Mouse (Mus musculus): Measurements from ENCODE around the gene Olfm2. TPM values are rescaled to one million over a fixed set of nuclear protein-coding genes. Genes with fewer than 3 reads are reported as not detected.

Gene Olfm2
- under 1 TPM in 1 of 3 experiments, not detected in 2; 0.90 TPM for polyA plus RNA-seq (2017; shearing (Covaris generic))

DNA sequence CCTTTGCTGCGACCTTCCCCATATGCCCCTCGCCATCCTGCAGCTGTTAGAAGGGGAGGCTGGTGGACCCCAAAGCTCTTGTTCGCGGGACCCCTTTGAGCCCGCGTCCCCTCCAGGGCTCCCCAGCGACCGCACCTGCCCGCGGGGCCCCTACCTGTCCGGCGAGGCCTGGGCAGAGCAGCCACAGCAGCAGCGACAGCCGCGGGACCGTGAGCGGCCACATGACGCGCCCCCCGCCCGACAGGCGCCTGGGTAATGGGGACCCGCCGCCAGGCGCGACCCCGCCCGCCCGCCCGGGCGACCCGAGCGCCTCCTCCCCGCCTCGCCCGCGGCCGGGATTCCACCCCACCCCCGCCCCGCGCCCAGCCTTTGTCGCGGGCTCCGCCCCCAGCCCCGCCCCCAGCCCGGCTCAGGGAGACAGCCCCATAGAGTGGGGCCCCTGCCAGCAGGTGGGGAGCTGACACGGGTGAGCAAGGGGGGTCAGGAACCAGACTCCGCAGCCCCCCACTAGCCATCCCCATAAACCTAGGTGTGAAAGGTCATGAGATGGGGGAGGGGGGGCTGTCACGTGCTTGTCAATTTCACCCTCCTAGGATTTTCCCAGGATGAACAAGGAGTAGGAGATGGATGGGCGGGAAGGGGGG, at the start of gene Olfm2:
Gene Olfm2, minus strand, starts transcription at position 333 of the 644 bp plus-strand sequence.
- ATAC-seq = no peak

DNA sequence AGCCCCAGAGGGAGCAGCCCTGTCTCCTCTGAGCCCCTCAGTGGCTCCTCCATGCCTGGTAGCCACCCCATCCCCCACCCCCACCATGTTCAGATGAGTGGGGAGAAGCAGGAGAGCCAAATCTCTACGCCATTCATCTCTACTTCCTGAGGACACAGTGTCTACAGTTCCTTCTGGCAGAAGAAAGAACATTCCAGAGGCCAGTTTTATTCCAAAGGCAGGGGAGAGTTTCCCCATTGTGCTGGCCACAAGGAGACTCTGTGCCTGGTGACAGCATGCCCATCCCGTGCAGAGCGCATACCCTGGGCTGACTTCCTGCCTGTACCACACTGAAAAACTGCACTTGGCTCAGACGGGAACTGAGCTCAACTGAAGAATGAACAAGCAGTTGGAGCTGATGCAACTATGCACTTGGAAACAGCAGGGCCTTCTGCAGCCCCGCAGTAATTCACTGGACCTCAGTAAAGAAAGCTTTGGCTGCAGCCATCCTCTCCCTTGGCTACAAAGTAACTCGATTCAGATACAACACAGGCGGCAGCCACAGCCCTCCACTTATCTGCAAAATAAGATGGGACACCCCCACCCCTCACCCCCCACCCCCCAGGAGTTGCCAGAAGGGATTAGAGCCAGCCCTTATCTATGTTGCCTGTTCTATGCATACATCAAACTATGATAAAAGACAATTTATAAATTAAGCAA, 48.1 kb upstream of the Olfm2 start:
- no peak for ATAC-seq

GRCm38 (mm10) chr9:20790345-20790744, 44.2 kb upstream of the Olfm2 start:
- ATAC-seq = no peak

DNA sequence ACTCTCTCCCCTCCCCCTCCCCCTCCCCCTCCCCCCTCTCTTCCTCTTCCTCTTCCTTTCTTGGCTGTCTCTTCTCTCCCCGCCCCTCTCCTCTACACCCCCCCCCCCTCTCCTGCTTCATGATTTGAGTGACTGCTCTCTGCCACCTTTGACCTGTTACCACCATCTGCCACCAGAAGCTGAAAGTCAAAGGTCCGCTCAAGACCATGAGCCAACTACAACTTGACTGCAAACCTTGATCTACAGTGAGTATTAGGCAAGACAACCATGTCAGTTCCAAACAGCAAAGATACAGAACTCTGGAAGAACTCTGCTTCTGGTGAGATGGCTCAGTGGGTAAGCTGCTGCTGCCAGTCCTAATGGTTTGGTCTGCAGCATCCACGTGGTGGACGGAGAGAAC, 43.5 kb upstream of the Olfm2 start:
- no peak for ATAC-seq

- no peak for ATAC-seq
Measured at GRCm38 (mm10) chr9:20787992-20788391, 41.8 kb upstream of the Olfm2 start.

GRCm38 (mm10) chr9:20785055-20785454, 38.9 kb upstream of the Olfm2 start:
- ATAC-seq = no peak

DNA sequence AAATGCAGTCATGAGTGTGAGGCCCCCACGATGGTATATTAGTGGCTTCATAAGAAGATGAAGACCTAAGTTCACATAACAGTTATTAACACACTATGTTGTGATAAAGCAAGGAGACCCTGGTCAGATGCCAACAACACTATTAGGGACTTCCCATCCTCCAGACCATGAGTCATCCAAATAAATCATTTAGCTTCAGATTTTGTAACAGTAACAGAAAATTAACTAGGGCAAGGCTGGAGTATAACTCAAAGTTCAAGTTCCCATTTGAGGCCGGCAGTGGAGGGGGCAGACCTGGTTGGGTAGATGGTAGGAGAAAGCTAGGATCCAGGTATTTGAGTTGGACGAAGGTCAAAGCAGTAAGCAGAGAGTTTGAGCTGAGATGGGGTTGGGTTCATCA, 35.1 kb upstream of the Olfm2 start:
- ATAC-seq = no peak

DNA sequence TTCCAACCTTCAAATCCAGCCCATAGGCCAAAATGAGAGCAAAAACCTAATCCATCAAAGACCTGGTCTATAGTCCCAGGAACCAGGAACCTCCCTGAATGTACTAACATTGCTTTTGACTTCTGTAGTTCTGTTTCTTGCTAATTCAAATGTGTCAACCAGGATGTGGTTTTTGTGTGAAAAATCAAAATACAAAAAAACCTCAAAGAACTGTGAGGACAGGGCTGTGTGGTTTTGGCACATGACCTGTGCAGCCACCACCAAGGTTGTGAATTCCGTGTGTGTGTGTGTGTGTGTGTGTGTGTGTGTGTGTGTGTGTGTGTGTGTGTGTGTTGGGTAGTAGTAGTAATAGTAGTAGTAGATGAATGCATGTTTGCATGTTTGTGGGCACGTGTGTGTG, 19.1 kb upstream of the Olfm2 start:
- peak; percentile 90 for ATAC-seq

GRCm38 (mm10) chr9:20763099-20763498, 16.9 kb upstream of the Olfm2 start:
- no peak for ATAC-seq

GRCm38 (mm10) chr9:20762197-20762961, 16.2 kb upstream of the Olfm2 start:
- no peak for ATAC-seq

DNA sequence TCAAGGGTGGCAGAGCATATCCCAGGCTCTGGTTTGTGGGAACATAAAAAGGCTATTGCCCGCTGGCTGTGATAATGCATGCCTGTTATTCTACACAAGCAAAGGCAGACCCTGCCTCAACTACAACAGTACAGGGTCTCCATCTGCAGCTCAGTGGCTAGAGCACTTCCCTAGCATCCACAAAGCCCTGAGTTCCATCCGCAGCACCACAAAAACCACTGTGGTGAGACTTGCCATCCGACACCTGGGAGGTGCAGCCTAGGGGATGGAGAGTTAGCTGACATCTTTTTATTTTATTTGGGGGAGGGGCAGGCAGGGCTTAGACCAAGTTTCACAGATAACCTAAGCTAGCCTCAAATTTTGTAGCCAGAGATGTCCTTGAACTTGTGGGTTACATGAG, 15.2 kb upstream of the Olfm2 start:
- ATAC-seq = no peak

GRCm38 (mm10) chr9:20760813-20761212, 14.7 kb upstream of the Olfm2 start:
- ATAC-seq = no peak

DNA sequence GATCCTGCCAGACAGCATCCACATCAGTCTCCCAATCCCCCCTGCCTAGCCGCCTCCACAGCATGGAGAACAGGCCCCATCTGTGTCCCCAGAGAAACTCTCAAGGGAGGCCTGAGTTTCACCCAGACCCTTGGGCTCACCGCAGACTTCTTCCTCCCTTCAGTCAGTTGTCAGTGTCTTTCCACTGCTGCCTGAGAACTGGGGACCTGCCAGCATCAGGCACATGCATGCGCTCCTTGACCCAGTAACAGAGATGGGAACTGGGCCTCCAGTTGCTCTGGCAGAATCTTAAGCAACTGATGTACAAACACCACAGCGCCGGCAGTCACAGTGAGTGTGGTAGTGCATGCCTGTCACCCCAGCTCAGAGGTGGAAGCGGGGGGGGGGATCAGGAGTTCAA, 12.7 kb upstream of the Olfm2 start:
- no peak for ATAC-seq

DNA sequence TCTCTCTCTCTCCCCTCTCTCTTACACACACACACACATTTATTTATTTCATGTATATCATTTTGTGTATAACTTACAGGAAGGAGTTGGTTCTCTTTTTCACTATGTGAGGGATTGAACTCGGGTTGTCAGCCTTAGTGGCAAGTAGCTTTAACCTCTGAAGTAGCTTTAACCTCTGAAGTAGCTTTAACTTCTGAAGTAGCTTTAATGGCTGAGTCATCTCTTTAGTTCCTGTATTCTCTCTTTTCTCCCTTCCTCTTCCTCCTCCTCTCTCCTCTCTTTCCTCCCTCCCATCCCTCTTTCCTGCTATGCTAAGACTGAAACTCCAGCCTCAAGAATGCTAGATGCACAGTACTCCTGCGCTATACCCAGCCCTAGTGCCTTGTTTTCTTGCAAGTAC, 12.1 kb upstream of the Olfm2 start:
- no peak for ATAC-seq

DNA sequence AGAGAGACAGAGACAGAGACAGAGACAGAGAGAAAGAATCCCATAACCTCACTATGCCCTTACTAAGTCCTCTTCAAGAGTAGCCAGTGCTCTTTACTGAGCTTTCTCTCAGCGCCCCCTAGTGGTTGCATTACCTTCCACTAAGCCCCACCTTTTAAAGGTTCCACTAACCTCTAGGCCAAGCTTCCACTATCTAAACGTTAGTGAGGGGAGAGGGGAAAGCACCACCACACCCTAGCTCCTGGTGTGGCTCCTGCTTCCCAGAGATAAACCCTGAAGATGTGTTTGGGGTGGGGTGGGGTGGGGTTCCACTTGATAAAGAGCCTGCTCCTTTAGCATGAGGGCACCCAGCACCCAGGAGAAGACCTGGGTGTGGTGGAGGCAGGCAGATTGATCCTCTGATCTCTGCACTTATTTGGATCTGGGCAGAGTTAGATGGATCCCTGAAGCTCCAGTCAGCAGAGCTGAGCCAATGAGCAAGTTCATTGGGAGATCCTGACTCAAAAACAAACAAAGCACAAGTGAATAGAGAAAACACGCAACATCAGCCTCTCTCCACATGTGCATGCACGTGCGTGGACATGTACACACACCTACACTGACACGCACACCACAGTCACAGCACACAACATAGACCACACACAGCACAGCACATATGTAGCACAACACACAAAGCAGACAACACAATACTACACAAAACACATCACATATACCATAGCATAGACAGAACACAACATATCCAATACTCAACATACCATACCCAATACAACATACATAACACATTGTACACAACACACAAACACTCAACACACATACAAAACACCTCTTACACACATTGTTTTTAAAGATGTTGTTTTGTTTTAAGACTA, 11.2 kb upstream of the Olfm2 start:
- ATAC-seq = peak; percentile 50

DNA sequence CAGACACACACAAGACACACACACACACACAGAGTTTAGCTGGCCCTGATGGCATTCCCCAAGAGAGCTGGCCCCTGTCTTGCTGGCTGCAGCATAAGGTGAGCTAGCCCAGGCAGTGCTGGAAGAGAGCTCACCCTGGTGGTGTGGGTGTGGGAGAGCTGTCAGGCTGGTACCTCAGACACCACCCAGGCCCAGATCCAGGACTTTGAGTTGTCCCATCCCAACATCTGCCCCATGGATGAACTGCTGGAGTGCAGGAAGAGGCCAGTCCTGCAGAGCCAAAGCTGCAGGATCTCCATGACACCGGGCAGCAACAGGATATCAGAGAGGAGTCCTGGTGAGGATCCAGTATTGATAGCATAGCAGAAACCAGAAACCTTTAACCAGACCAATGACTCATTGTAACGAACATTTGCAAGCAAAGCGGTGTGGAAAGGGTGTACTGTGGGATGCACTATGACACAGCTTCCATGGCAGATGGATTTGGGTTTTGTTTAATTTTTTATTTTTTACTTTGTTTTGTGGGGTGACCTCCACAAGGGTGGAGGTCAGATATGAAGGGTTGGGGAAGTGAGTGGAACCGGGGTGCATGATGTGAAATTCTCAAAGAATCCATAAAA, 10.0 kb upstream of the Olfm2 start:
- ATAC-seq = no peak

- no peak for ATAC-seq
Measured at GRCm38 (mm10) chr9:20754335-20754734, 8.2 kb upstream of the Olfm2 start.

DNA sequence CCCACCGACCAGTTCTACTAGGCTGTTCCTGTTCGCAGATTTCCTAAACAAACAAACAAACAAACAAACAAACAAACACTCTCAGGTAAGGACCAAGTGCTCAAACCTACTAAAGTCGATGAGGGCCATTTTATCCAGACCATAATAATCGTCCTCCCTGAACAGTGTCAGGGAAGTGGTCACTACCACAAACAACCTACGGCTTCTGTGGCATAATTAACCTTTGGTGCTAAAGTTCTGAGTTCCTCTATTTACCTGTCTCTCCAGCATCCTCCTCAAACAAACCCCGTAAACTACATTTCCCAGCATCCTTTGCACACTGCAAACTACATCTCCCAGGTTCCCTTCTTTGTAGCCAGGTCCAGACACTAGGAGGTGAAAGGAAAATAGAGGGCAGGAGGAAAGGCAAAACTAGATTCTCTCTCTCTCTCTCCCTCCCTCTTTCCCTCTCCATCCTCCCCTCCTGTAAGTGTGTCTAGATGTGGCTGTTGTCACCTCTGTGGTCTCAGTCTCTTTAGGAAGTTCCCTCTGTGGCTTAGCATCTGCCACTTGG, 5.4 kb upstream of the Olfm2 start:
- ATAC-seq = peak; percentile 73

DNA sequence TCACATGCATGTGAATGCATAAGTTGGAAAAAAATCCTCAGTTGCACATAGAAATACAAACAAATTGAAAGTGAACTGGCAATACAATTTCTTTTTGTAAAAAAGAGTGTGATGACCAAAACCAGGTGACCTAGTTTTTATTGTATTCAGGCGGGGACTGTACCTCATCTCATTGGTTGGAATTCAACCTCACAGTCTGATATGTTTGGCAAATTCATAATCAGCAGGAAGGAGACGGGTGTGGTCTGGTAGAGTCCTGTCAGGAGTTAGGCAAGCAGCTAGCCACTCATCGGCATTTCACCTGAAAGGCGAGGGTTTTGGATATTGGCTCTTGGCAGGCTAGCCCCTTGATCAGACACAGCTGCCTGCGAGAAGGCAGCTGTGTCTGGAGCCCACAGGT, 3.1 kb upstream of the Olfm2 start:
- no peak for ATAC-seq

DNA sequence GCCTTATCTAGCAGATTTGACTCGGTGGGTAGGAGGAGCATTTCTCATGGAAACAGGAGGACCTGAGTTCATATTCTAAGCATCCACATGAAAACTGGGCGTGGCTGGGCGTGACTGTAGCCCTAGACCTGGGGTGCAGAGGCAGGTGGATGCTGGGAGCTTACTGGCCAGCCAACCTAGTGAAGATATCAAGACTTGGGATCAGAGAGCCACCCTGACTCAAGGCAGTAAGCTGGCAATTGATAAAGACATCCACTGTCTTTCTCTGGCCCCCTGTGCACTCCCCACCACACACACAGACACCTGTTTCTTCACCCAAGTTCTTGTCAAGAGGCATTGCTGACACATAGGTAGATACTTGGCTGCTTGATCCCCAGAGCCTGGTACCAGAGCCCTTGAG, 2.4 kb upstream of the Olfm2 start:
- no peak for ATAC-seq

GRCm38 (mm10) chr9:20747682-20748081, 1.5 kb upstream of the Olfm2 start:
- ATAC-seq = no peak
